Mouse (Mus musculus) urinary bladder, postnatal 25 days (tissue): ENCODE measurements at regions not wholly inside any gene's neighbourhood (a gene's known extent, or its start where the extent isn't known, plus 50 kb on each side); places are given as distances from the start of the nearest gene placed in this dataset.

Experiments
- DNase-seq: peaks from one replicate; pipeline ENCODE4 v3.0.0; 2022; ENCODE audit warnings: low spot score

- DNase-seq, result no peak
Measured at GRCm38 (mm10) chr1:133981185-133981584, 55.9 kb upstream of the Fmod start.

DNA sequence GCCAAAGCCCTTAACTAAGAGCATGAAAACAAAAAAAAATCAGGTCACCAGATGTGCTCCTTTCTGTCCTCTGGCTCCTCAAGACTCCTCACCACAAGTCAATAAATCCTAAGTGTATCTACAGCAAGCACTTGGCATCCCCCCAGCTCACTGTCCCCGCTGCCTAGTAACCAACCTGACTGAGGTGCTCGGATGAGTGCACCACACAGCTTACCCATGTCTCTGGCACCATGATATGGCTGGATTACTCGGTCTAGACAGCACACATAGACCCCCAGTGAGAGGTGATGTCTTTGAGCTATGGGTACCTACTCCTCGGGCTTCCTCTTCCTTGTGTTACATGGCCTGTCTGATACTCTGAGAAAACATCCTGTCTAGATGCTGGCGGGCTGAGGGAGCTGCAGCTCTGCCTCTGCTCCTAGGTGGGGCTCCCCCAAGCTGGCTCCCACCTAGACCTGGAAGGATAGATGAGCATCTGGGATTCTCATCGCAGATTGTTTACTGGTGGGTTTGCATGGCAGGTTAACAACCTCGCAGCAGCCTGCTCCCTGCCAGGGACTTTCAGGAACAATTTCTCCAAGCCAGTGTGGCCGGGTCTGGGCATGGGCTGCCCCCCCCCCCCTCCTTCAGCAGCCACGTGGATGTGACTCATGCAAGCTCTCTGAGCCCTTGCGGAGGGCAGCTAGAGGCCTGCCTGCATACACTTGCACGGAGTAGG is 57.2 kb upstream of the Prelp start:
- DNase-seq, result peak; percentile 39

- DNase-seq, result no peak
Measured at GRCm38 (mm10) chr1:133977260-133977659, 56.0 kb upstream of the Prelp start.

DNA sequence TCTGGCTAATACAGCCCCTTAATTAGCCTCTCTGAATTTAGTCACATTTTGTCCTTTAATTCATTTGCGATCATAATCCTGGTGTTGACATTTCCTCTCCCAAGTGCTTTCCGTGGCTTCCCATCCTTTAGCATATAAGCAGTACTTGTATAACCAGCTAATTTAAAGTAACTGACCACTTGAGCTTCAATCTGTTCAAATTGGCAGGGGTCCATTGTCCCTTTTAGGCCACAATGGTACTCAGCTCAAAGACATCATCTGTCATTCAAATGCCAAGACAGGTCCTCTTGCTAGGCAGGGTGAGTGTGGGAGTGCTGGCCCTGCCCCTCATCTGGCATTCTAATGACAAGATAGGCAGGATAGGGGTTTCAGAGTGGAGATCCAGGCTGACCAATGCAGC is 52.6 kb upstream of the Prelp start:
- DNase-seq, result no peak

DNA sequence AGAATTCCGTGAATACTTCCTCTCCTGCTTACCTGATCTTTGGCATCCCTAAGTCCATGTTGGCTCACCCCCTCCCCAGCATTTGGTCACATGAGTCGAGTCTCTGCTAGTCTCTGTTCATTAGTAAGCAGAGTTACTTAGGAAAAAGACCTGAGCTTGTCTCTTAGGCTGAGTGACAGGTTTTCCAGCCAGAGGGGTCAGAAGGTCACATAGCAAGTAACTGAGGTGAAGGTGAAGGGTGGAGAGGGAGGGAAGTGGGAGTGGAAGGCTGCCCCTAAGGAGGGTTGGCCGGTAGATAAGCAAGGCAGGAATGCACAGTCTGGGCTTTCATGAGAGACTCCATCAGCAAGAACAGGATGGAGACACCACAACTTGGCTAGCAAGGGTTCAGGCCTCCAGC is 50.1 kb upstream of the Prelp start:
- no peak for DNase-seq
